Mouse (Mus musculus) layer of hippocampus, postnatal 25 days (tissue): ENCODE measurements around the gene Prkce. TPM values are rescaled to one million over a fixed set of nuclear protein-coding genes. Genes with fewer than 3 reads are reported as not detected.

Experiments
- DNase-seq, 2 experiments: peaks; one replicate each; pipeline ENCODE4 v3.0.0; 2022; ENCODE audit warnings: mixed read lengths in 2 of 2, low spot score in 1 of 2; ENCODE audit errors: extremely low spot score in 1 of 2
- total RNA-seq, 2 experiments: library from RNA; stranded (reverse); gene quantifications; 2 replicates each; pipeline ENCODE4 v1.2.3; 2021

Gene Prkce
- total RNA-seq, 2 experiments from 2014 or later: 388 to 432 TPM

DNA sequence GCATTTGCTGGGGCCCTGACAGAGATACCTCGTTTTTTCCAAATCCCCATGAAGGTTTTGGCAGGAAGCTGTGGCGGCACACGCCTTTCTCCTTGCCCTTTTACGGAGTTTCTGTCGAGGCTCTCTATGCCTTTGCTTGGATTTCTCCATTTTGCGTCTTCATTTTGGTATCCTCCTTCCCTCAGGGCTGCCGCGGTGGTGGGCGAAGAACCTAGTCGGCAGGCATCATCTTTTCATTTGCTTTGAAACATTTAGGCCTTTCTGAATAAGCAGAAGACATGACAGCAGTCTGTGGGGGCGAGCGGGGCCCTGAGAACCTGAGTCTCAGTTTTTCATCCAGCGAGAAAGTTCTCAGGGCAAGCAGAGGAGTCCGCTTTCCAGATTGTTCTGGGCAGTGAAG is 47.2 kb downstream of the Prkce start:
- no peak for DNase-seq

DNA sequence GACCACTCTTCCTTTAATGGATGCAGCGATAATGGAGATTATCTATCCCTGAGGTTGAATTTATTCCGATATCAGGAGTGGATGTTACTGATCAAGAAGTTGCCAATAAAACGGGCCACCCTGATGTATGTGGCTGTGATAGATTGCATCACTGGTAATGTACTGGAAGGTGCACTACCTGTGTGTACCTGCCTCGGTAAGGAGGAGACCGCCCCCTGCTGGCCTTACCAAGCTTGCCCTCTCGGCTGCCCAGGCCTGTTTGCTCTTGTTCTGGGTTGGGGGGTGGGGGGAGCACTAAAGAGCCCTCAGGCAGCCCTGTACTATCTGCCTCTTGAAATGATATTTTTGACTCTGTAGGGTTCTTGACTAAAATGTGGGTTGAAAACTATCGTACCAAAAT is 48.2 kb downstream of the Prkce start:
- DNase-seq: no peak

DNA sequence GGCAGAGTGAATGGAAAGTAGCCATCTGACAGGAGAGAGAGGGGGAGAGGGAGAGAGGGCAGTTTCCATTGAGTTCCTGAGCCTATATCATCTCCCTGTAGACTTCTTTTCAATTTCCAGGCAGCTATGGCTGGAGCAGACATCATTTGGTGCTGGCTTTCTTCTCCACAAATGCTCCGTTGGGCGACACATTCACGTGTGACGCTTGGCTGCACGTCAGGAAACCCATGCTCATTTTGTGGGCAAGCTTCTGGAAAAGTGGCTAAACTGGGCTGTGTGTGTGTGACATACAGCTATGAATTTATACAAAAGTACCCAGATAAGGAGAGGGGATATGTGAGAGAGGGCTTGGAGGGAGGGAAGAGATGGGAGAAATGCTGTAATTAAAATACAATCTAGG is 49.9 kb downstream of the Prkce start:
- no peak for DNase-seq

DNA sequence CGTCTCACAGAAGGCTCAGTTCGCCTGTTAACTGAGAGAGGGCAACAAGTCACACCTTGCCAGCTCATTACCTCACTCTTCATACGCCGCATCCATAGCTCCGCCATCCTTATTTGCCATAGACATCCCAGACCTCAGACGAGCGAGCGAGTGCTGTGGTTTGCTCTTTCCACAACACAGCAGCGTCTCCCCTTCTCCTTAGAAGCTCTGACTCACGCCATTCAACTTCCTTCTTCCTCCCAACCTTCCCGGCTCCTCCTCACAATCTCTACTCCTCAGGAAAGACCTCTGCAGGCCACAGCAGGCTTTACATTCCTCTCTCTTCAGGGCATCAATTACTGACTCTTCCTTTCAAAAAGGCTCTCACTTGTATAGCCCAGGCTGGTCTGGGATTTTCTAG is 51.0 kb downstream of the Prkce start:
- no peak for DNase-seq

DNA sequence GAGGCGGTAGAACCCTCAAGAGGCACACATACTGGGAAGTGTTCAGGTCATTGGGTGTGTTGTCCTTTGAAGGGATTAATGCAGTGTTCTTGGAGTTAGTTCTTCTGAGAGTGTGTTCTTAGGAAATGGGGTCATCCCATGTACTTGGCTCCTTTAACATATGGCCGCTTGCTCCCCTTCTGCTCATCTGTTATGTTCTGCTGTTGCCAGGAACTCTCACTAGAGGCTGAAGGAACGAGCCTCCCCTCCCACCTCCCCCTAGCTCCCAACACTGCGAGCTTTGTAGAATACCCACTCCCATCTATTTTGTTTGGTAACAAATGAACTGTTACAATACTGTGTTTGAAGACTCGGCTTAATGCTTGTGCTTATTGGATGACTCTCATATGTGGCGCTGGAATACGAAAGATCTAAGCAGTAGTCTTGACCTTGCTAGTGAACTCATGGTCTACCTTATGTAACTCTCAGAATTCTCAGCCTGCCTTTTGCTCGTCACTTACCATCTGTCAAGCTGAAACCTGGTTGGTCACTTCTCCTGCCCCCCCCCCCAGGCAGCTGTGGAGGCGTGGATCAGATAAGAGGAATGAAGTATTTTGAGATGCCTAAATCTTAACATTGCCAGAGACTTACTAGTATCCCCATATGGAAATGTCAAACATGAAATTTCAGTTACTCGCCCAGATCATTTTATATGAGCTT is 58.1 kb downstream of the Prkce start:
- no peak for DNase-seq

DNA sequence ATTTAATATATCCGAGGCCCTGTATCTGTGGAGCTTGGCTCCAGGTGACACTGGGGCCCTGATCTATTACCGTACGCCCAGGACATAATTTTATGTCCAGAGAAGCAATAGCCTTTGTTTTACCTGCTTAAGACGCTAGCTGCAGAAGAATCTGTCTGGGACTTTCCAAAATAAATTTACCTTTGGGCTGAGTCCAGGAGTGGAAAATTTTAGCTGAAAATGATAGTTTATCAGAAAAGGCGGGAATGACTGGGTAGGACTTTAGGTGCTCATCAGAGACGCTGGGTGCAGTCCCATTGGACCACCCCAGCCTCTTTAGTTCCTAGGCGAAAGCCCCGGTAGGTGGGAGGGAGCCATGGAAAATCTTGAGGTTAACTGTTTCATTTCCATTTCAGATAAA is 58.6 kb downstream of the Prkce start:
- DNase-seq: no peak

DNA sequence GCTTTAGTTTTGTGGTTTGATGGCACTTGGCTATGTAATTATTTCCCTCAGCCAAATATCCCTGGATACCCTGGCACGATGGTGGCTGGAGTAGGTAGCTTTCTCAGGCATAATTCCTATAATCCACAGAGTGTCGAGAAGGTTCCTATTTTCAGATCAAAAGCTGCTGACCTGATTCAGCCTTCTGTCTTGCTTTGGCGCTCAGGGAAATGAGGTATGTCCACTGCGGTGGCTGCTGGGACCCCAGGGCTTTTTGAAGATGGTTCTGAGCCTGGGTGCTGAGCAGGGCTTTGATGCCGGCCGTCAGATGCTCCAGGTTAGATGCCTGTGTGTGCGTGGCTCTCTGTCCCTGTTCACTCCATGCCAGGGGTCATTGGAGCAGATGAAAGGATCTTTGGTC is 59.0 kb downstream of the Prkce start:
- no peak for DNase-seq

DNA sequence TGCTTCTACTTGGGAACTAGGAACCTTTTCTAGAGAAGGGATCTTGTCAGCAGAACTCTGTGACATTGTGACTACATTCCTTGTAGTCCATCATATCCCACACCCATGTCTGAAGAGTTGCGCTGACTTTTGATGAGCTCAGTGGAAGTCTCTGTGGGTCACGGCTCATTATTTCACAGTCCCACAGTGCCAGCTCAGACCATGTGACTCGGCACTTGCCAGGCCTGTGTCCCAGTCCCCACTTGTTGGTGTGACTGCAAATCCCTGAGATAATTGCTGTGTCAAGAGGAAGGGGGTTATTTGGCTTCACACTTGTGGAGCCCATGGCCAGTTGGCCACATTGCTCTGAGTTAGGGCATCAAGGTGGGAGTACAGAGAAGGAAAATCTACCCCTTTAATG is 59.8 kb downstream of the Prkce start:
- no peak for DNase-seq

DNA sequence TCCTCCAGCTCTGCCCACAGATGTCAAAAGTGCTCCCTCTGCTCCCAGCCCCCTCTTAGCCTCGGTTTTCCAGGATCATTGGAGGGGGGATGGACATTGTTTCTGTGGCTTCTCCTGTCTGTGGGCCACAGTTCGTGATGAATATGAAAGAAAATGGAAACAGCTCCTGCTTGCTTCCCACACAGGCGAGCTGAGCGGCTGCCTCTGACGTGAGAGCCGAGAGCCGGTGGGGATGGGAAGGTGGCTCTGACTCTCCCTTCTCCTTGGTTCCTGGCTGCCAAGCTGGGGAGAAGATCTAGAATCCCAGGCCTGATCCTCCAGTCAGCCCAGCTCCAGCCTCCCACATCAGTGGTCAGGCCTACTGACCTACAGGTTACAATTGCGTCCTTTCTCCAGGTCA is 61.3 kb downstream of the Prkce start:
- DNase-seq: no peak

DNA sequence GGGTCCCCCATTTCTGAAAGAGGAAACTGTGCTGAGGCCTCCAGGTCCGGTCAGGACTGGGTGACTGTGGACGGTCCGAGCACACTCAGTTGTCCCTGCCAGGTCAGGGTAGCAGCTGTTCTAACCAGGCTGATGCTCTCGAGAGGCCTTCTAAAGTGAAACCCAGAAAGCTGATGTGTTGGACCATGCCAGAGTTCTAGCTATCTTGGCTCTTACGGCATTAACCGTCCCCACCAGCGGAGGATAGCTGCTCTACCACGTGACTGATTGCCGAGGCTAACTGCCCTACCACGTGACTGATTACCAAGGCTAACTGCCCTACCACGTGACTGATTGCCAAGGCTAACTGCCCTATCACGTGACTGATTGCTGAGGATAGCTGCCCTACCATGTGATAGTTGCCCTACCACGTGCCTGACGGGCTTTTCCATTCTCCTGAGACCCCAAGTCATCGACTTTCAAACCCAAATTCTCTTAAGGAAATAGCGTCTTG is 62.6 kb downstream of the Prkce start:
- DNase-seq: no peak

DNA sequence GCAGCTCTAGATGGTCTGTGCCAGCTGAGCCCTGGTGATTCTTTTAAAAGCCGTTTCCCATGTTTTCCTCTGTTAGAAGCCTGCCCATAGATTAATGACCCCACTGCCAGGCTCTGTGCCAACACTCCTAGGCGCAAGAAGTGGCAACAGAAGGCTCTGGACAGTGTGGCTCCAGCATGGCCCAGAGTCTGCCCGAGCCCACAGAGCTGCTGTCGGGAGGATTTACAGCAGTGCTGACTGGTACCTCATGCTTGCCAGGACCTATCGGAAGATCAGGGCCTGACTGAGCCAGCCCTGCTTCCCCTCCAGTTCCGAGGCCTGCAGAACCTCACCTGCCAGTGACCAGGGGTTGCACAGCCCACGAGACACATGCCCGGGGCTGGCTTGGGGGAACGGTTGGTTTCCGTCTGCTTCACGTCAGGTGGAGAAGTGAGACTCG is 64.2 kb downstream of the Prkce start:
- no peak for DNase-seq

DNA sequence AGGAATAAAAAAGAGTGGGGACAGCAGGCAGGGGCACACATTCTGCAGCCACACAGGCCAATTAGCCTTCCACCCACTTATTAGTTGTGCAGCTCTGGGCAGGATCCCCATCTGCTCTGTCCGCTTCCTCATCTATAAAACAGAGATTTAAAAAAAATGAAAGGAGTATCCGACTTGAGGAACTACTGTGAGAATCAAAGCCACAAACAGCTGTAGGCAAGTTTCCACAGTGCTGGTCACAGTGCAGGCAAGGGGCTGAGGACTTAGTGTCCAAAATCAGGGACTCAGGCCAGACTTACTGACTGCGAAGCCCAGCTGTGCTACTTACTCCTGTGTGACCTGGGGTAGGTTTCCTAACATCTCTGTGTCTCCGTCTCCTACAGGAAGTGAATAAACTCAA is 64.7 kb downstream of the Prkce start:
- DNase-seq: no peak

DNA sequence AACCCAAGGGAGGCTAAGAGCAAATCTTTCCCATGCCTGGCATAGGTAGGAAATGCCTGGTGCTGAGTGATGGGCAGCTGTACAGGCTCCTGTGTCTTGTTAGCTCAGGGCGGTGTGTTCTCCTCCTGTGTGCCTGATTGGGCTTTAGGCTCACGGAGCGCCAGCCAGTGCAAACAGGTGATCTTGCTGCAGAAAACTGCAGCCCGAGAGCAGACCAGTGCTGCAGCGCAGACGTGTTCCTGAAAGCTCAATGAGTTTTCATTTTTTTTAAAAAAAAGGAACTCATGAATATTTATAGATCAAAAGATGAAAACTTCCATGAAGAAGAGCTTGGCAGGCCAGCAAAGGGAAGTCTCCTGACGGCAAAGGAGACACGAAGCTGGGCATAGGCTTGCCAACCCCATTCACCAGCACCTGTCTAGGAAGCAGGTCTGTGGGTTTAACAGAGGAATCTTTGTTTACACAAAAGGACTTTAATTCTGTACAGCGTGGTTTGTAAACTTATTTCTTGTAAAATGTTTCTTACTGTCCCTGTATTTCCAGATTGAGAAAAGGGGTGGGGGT is 67.1 kb downstream of the Prkce start:
- DNase-seq: no peak

DNA sequence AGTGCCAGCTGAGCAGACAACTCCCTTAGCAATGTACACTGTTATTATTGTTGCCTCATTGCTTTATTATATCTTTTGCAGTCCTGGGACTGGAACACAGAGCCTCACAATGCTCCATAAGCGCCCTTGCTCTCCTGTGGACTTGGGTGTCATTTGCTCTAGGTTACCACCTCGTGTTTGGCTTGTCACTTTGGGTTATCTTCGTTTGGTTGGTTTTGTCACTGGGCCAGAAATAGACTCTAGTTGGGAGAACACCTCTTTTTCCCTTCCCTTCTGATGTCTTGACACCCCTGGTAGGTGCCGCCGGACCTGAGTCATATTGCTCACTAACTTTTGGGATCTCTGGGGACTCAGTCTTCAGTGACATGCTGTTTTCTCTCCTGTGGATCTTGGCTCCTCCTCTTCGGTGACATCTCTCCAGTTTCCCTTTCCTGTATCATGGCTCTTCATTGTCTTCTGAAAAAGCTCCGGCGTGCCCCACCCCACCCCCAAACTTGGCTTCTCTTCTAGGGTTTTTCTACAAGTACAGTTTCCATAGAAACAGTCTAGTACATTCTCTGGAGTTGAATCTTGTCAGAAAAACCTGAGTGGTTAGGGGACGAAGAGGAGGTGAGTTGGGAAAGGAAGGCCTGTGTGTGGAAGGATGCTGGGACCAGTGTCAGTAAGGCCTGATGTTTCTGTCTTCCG is 68.6 kb downstream of the Prkce start:
- no peak for DNase-seq

DNA sequence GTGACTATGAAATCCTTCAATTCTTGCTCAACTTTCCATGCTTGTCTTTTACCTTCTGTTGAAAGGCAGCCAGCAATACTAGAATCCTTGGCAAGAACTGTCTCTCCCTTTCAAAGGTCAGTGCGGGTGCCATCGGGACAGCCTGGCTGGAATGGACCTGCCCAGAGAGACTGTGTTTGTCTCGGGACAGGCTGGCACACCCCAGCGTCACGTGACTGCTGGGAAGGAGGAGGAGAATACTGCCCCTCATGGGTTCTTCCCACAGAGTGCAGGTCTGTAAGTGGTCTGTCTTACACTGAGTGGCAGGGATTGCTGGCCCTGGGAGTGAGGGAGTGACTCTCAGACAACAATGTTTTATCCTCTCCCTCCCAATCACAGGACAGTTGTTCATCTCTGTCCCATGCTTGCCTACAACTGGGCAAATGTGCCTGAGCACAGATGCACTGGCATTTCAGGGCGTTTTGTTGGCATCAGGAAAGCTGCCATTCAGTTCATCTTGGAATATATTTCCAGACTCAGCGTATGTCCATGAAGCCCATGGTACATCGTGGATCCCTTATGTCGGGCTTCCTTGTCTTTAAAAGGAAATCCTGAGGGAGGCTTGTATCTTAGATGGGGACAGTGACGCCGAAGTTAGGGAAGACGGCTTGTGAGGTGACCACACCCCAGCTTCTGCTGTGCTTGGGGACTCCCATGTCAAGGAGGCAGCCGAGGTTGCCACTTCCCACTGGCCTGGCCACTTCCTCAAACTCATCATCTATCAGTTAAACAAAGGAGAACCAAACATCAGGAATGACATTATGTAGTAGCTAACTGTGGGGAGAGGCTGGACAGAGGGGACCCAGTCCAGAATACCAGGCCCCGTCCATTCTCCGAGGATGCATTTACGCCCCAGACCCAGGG is 69.5 kb downstream of the Prkce start:
- DNase-seq: no peak

DNA sequence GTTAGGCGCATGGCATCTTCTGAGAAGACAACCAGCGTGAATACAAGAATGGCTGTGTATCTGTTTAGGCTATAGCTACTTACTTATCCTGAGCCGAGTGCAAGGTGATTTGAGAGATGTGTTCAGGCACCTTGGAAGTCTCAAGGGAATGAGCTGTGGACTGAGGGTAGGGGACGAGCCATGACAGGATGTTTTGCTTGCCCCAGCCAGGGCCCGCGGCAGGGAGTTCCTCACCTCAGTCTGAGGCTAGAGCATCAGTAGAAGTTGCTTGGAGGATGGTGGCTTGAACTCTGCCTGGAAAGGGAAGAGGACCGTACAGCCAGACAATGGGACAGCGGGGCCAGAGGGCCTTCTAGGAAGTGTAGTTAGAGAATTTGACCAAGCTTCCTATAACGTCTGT is 74.7 kb downstream of the Prkce start:
- no peak for DNase-seq

DNA sequence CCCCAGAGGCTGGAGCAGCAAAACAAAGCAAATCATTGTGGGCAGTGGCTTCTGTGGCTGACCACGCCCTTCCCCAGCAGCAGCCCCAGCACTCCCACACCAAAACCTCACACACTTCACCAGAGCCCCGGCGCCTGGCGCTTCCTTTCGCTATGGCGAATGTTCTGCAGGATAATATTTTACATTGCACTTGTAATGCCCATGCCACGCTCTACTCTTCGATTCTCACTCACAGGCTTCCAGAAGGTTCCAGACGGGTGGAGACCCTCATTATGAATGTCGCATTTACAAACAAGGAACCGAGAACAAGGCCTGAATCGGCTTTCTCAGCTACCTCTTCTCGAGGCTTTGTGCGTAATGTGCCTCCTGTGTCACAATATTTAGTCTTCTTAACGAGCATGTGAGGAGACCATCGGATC is 75.5 kb downstream of the Prkce start:
- no peak for DNase-seq

DNA sequence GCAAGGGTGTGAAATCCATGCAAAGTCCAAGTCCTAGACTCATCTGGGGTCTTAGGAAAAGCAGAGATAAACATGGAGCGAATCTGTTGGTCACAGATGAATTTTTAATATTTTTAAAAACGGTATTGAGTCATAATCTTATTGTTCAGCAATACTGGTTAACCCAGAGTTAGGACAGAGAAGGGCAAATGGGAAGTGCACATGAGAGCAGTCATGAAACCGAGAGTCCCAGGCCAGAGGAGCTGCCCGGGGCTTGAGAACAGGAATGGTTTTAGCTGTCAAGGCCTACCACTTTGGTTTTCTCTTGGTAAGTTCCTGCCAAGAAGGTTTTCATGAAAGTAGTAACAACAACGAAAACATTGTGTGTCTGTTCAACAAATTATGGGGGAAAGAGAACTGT is 76.8 kb downstream of the Prkce start:
- DNase-seq: no peak

DNA sequence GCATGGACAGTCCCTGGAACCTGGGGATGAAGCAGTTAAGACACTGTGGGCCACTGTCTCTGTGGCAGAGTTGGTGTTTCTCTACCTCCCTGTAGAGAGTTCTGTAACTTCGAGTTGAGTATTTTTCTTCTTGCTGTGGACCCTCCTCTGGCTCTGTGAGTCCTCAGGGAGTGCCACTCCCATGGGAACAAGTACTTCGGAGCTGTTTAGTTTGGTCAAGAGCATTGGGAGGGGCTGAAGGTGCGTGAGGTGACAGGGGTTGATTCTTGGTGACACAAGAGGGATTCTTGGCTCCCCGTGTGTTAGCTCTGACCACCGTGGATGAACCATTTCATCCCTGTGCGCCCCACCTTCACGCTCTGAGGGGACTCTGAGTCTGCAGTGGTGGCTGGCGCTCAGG is 81.2 kb downstream of the Prkce start:
- no peak for DNase-seq

DNA sequence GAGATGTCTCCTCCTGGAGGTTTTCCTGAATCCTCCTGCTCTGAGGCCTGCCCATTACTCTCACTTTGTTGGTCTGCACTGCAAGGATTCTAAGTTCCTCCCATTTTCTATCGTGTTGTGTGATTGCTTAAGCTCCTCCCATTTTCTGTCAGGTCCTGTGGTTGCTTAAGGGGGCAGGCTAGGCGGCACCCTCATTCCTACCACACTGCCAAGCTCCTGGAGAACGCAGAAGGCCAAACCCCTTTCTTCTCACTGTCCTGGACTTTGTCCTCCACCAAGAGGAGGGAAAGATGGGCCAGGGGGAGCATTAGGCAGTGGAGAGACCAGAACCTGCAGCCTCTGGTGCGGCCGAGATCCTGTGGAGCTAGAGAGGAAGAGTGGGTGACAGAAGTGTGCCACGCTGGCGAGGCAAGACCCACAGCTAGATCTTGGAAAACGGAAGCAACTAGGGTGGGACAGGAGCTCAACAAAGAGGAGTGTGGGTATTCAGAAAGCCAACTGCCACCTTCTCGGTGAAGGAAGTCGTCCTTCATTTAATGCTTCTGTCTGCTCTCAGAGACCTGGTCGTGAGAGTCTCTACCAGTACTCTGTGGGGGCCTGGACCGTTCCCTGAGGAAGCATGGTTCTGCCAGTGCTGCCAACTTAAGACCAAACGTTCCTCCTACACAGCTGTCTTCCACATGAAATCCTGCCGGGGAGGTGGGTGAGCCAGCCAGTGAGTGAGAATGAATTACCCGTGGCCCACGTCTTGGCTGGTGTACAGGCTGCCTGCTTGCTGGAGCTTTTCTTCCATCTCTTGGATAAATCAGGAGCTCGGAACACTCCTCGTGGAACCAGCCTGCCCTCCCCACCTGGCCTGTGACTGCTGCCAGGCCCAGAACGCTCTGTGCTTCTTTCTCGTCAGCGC is 82.2 kb downstream of the Prkce start:
- peak; percentile 56 to 60 for DNase-seq
